Mouse (Mus musculus) E14TG2a.4 (cell line): ENCODE data around the gene Hic2.

Experiments
- H3K27me3 ChIP-seq: 2 replicates; pipeline ENCODE4 v1.6.1; 2014; ENCODE audit warnings: low read length, control low read depth; ENCODE audit not compliant: insufficient read depth
- H3K36me3 ChIP-seq: 2 replicates; pipeline ENCODE4 v1.6.1; 2014; ENCODE audit warnings: low read length, control low read depth; ENCODE audit not compliant: insufficient read depth
- H3K4me1 ChIP-seq: replicated peaks from 2 replicates; pipeline ENCODE4 v1.6.1; 2014; ENCODE audit warnings: low read depth, low read length, control low read depth
- H3K4me3 ChIP-seq: replicated peaks from 2 replicates; pipeline ENCODE4 v1.5.1; 2014; ENCODE audit warnings: mild to moderate bottlenecking, low read length
- H3K9me3 ChIP-seq: 2 replicates; pipeline ENCODE4 v1.6.1; 2014; ENCODE audit warnings: low read length, control low read depth
- CTCF ChIP-seq: conservative IDR thresholded peaks from 2 replicates; pipeline ENCODE4 v1.5.1; 2014; ENCODE audit warnings: low read length
- NANOG ChIP-seq: IDR thresholded peaks from 2 replicates; pipeline ENCODE4 v1.6.1; 2014; ENCODE audit warnings: borderline replicate concordance, low read length, mixed read lengths
- POU5F1 ChIP-seq: IDR thresholded peaks from 2 replicates; pipeline ENCODE4 v1.6.1; 2014; ENCODE audit warnings: low read length, borderline replicate concordance

Gene Hic2

DNA sequence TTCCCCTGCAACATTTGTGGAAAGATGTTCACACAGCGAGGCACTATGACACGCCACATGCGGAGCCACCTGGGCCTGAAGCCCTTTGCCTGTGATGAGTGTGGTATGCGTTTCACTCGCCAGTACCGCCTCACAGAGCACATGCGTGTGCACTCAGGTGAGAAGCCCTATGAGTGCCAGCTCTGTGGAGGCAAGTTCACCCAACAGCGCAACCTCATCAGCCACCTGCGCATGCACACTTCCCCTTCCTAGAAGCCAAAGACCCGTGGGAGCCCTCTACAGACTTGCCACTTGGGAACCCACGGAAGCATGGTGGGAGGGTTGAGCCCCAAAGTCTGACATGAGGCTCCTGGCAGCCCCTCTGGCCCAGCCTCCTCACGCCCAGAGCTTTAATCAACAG, 25.5 kb downstream of the Hic2 start:
- Histone ChIP-seq H3K9me3 (no peaks in the 10 kb centered on the region), H3K4me3 (peak overlapping the region; percentile 35), H3K27me3 (no peaks in the 10 kb centered on the region), H3K4me1 (peaks cover 95% of the 10 kb centered on the region), H3K36me3 (peaks cover 83% of the 10 kb centered on the region)
- TF ChIP-seq NANOG (no peak), POU5F1 (no peak), CTCF (no peak)

DNA sequence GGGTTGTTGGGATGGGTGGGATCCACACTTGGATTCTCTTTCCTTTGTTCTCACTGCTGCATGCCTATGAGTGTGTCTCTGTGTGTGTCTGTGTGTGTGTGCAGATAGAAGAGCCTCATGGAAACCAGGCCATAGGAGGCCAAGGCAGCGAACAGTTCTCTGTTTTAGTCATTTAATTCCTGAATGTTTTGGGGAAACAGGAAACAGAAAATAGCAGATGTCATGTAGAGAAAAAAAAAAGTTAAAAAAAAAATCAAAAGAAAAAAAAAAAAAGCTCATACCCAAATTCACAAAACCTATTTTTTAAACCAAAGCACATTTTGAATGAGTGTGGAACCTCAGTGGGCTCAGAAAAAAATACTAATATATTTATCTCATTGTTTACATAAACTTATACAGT, 28.0 kb downstream of the Hic2 start:
- peaks cover 77% of the 10 kb centered on the region for H3K4me1 ChIP-seq
- H3K4me3 ChIP-seq: no peak overlapping the region
- TF ChIP-seq POU5F1 (no peak), NANOG (no peak), CTCF (no peak)
- H3K27me3 ChIP-seq: no peaks in the 10 kb centered on the region
- peaks cover 64% of the 10 kb centered on the region for H3K36me3 ChIP-seq
- H3K9me3 ChIP-seq: no peaks in the 10 kb centered on the region

DNA sequence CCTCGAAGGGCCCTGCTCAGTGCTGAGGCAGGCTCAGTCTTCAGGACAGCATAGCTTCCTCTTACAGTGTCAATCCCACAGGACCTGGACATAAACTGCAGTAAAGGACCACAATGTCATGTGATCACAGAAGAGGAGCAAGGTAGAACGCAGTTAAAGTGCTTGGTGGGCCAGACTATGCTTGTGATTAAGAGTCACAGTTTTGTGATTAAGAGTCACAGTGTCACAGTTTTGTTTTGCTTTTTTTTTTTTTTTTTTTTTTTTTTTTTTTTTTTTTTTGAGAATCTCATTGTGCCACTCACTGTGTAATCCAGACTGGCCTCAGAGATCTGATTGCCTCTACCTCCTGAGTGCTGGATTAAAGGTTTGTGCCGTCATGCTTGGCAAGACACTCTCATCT, 32.7 kb downstream of the Hic2 start:
- H3K4me1 ChIP-seq: peaks cover 37% of the 10 kb centered on the region
- no peak for TF ChIP-seq CTCF
- TF ChIP-seq NANOG: no peak
- no peak for TF ChIP-seq POU5F1
- peaks cover 24% of the 10 kb centered on the region for H3K36me3 ChIP-seq
- H3K4me3 ChIP-seq: no peak overlapping the region
- no peaks in the 10 kb centered on the region for H3K9me3 ChIP-seq
- no peaks in the 10 kb centered on the region for H3K27me3 ChIP-seq

DNA sequence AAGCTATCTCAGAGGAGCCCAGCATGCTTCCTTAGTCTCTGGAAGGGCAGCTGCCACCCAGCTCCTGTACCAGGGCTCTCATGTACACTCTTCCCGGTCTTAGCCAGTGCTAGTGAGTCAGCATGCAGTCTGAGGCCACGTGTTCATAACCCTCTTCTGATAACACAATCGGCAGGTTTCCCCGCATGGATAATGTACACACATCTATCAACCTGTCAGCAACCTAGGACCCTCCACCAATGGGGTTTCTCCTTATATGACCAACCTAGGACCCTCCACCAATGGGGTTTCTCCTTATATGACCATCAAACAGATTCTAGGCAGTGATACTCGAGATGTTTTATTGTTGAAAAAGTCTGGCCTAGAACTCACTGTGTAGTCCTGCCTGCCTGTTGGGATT, 34.6 kb downstream of the Hic2 start:
- Histone ChIP-seq H3K4me1 (peaks cover 21% of the 10 kb centered on the region), H3K9me3 (no peaks in the 10 kb centered on the region), H3K27me3 (no peaks in the 10 kb centered on the region), H3K4me3 (no peak overlapping the region), H3K36me3 (peaks cover 7% of the 10 kb centered on the region)
- TF ChIP-seq NANOG (no peak), CTCF (no peak), POU5F1 (no peak)

DNA sequence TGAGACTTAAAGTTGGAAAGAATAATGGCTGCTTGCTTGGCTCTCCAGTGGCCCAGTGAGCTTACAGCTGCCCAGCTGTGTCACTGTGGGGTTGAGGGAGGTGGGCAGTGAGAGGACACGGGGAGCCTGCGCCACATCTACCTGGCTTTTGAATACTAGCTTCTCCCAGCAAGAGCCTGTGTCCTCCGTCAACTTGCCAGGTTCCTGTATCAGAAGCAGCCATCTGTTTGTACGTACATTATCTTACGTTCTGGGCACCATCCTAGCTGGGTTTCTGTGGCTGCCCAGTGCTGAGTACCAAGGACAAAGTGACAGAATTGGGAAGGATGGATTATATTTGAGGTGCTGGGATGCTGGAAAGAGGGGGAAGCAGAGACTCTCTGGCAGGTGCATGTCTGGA, 36.5 kb downstream of the Hic2 start:
- Histone ChIP-seq H3K9me3 (no peaks in the 10 kb centered on the region), H3K27me3 (no peaks in the 10 kb centered on the region), H3K4me1 (peaks cover 26% of the 10 kb centered on the region), H3K4me3 (no peak overlapping the region), H3K36me3 (peaks cover 5% of the 10 kb centered on the region; the same call in 1 of the 2 replicates)
- no peak for TF ChIP-seq NANOG
- no peak for TF ChIP-seq POU5F1

DNA sequence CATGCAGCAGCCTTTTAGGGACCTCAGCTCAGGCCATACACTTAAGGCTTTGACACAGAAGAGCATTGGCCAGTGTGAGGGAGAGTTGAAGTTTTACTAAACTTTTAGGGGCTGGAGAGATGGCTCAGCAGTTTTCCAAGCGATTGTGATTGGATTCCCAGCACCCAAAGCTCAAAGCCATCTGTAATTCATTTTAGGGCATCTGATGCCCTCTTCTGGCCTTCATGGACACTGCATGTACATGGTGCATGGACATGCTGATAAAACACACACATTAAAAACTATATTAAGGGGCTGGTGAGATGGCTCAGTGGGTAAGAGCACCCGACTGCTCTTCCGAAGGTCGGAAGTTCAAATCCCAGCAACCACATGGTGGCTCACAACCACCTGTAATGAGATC, 37.8 kb downstream of the Hic2 start:
- H3K36me3 ChIP-seq: peaks cover 5% of the 10 kb centered on the region; the same call in 1 of the 2 replicates
- no peaks in the 10 kb centered on the region for H3K9me3 ChIP-seq
- no peak for TF ChIP-seq POU5F1
- TF ChIP-seq CTCF: peak; percentile 62
- peaks cover 26% of the 10 kb centered on the region for H3K4me1 ChIP-seq
- H3K27me3 ChIP-seq: no peaks in the 10 kb centered on the region
- no peak overlapping the region for H3K4me3 ChIP-seq

DNA sequence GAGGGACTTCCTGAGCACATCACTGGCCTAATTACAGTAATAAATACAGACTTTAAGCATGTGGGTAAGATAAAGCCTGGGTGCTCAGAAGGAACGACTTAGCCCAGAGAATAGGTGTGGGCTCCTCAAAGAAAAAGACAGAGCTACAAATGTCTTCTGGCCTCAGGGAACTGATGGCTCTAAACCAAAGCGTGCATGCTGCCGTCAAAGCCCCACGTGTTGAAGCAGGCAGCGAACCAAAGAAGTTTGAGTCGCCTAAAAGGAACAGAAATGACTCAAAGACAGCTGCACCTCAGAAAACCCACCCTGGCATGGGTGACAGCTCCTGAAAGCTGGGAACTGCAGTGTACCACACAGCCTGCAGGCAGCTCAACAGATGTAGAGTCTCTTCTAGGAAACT, 38.5 kb downstream of the Hic2 start:
- Histone ChIP-seq H3K9me3 (no peaks in the 10 kb centered on the region), H3K4me3 (no peak overlapping the region), H3K4me1 (peaks cover 28% of the 10 kb centered on the region), H3K36me3 (peaks cover 5% of the 10 kb centered on the region; the same call in 1 of the 2 replicates), H3K27me3 (no peaks in the 10 kb centered on the region)
- TF ChIP-seq NANOG: no peak
- TF ChIP-seq POU5F1: no peak
- no peak for TF ChIP-seq CTCF

DNA sequence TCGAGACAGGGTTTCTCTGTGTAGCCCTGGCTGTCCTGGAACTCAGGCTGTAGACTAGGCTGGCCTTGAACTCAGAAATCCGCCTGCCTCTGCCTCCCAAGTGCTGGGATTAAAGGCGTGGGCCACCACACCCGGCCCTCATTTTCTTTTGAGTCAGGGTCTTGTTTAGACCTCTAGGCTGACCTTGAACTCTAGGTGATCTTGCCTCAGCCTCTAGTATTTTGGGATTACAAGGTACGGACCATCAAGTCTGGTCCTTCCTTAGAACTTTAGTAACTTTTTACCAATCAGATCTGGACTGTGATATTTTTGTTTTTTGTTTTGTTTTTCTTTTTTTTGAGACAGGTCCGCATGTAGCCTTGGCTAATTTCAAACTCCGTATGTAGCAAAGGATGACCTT, 42.3 kb downstream of the Hic2 start, which contains the start of gene Tmem191c:
Gene Tmem191c (plus strand): TSS at position 357 of the 400 bp plus-strand sequence.
- no peak for TF ChIP-seq POU5F1
- no peak for TF ChIP-seq CTCF
- TF ChIP-seq NANOG: peak; percentile 55; the same call in 1 of the 2 replicates
- Histone ChIP-seq H3K36me3 (peaks cover 23% of the 10 kb centered on the region), H3K4me3 (peak within 1 kb of the TSS; percentile 88), H3K27me3 (peaks cover 20% of the 10 kb centered on the region), H3K9me3 (no peaks in the 10 kb centered on the region), H3K4me1 (peaks cover 53% of the 10 kb centered on the region)
